Mouse (Mus musculus) liver, embryonic 16.5 days (tissue): ENCODE data around the gene Mrps27. TPM values are rescaled to one million over a fixed set of nuclear protein-coding genes. Genes with fewer than 3 reads are reported as not detected.

Experiments
- ATAC-seq: fragments of 200-750 bp; cut with Nextera tagmentation; 2 replicates; pipeline ENCODE4 v1.8.0; 2017; ENCODE audit warnings: low read depth, mild to moderate bottlenecking, moderate number of reproducible peaks, moderate library complexity
- H3K27ac ChIP-seq: fragments of 300-500 bp; sonication (generic); 2 replicates; pipeline ENCODE4 v1.5.1; 2014; ENCODE audit warnings: mild to moderate bottlenecking, low read length
- H3K27me3 ChIP-seq: fragments of 300-500 bp; sonication (generic); 2 replicates; pipeline ENCODE4 v1.6.1; 2014; ENCODE audit warnings: low read depth, low read length, mixed read lengths; ENCODE audit not compliant: control insufficient read depth, insufficient read depth
- H3K36me3 ChIP-seq: fragments of 300-500 bp; sonication (generic); 2 replicates; pipeline ENCODE4 v1.6.1; 2014; ENCODE audit warnings: mild to moderate bottlenecking; ENCODE audit not compliant: control insufficient read depth, insufficient read depth
- H3K4me1 ChIP-seq: fragments of 300-500 bp; sonication (generic); 2 replicates; pipeline ENCODE4 v1.6.1; 2014; ENCODE audit warnings: low read depth, low read length, mixed read lengths; ENCODE audit not compliant: control insufficient read depth
- H3K4me2 ChIP-seq: fragments of 300-500 bp; sonication (generic); 2 replicates; pipeline ENCODE4 v1.6.1; 2014; ENCODE audit warnings: low read depth, low read length, mixed read lengths
- H3K4me3 ChIP-seq: fragments of 300-500 bp; sonication (generic); 2 replicates; pipeline ENCODE4 v1.5.1; 2014; ENCODE audit warnings: low read depth, mild to moderate bottlenecking, low read length
- H3K9ac ChIP-seq: fragments of 300-500 bp; sonication (generic); 2 replicates; pipeline ENCODE4 v1.6.1; 2014; ENCODE audit warnings: low read depth, low read length
- H3K9me3 ChIP-seq: fragments of 300-500 bp; sonication (generic); replicated peaks from 2 replicates; pipeline ENCODE4 v1.6.1; 2016; ENCODE audit warnings: low read length; ENCODE audit not compliant: control insufficient read depth
- WGBS: fragments of 180-500 bp; shearing (Covaris S2); extraction: QIAGEN DNeasy Blood & Tissue Kit; methylation state at CpG from one replicate; pipeline ENCODE4 v1.1.7; 2014; ENCODE audit not compliant: insufficient replicate concordance; 5-methylcytosine and 5-hydroxymethylcytosine counted together
- polyA plus RNA-seq: library from polyadenylated mRNA; unstranded; fragments of >200 nt; fragmentation: Nextera tagmentation; extraction: Ambion mirVana; gene quantifications from 2 replicates; pipeline ENCODE4 v1.2.1, GENCODE M21; 2015

Mrps27 gene
- polyA plus RNA-seq, 1 experiment from 2014 or later, result 23.7 TPM

- no peak for ATAC-seq
- WGBS, result 34% methylated on average over 6 of the region's 6 CpGs
- Histone ChIP-seq H3K4me2 (no peak overlapping the region), H3K9me3 (no peaks in the 10 kb centered on the region), H3K27me3 (no peaks in the 10 kb centered on the region), H3K36me3 (no peaks in the 10 kb centered on the region; the same call in 1 of the 2 replicates), H3K9ac (no peak overlapping the region), H3K27ac (no peak overlapping the region), H3K4me1 (no peaks in the 10 kb centered on the region), H3K4me3 (no peak overlapping the region)
These were observed 31.0 kb downstream of the Mrps27 start for GRCm38 (mm10) chr13:99375550-99375949.

- 66% methylated on average over 6 of the region's 6 CpGs for WGBS
- Histone ChIP-seq H3K36me3 (no peaks in the 10 kb centered on the region; the same call in 1 of the 2 replicates), H3K9me3 (no peaks in the 10 kb centered on the region), H3K9ac (no peak overlapping the region), H3K27ac (no peak overlapping the region), H3K4me2 (no peak overlapping the region), H3K27me3 (no peaks in the 10 kb centered on the region), H3K4me1 (no peaks in the 10 kb centered on the region), H3K4me3 (no peak overlapping the region)
- ATAC-seq, result no peak
These were observed 32.5 kb downstream of the Mrps27 start for GRCm38 (mm10) chr13:99377055-99377454.

- no peak overlapping the region for H3K27ac ChIP-seq
- ATAC-seq, result no peak
- WGBS, result 81% methylated on average over 1 of the region's 1 CpGs
These were observed 33.6 kb downstream of the Mrps27 start for GRCm38 (mm10) chr13:99378223-99378622.

GRCm38 (mm10) chr13:99382373-99382772 is 37.8 kb downstream of the Mrps27 start:
- ATAC-seq, result no peak
- H3K27me3 ChIP-seq, result no peaks in the 10 kb centered on the region
- no peak overlapping the region for H3K4me3 ChIP-seq
- WGBS, result 41% methylated on average over 6 of the region's 6 CpGs
- no peaks in the 10 kb centered on the region for H3K4me1 ChIP-seq
- no peaks in the 10 kb centered on the region for H3K9me3 ChIP-seq
- no peaks in the 10 kb centered on the region; the same call in 1 of the 2 replicates for H3K36me3 ChIP-seq
- no peak overlapping the region for H3K27ac ChIP-seq
- H3K9ac ChIP-seq, result no peak overlapping the region
- H3K4me2 ChIP-seq, result no peak overlapping the region

More at GRCm38 (mm10) chr13:99378223-99378622, 33.6 kb downstream of the Mrps27 start:
- Histone ChIP-seq H3K4me3 (no peak overlapping the region), H3K27me3 (no peaks in the 10 kb centered on the region), H3K9me3 (no peaks in the 10 kb centered on the region), H3K9ac (no peak overlapping the region), H3K36me3 (no peaks in the 10 kb centered on the region; the same call in 1 of the 2 replicates), H3K4me1 (no peaks in the 10 kb centered on the region), H3K4me2 (no peak overlapping the region)

- ATAC-seq, result no peak
- H3K9me3 ChIP-seq, result no peaks in the 10 kb centered on the region
These were observed 40.1 kb downstream of the Mrps27 start for GRCm38 (mm10) chr13:99384555-99385203.

GRCm38 (mm10) chr13:99385911-99386310 is 41.3 kb downstream of the Mrps27 start:
- ATAC-seq, result no peak
- 88% methylated on average over 4 of the region's 6 CpGs for WGBS

More at GRCm38 (mm10) chr13:99384555-99385203, 40.1 kb downstream of the Mrps27 start:
- H3K9ac ChIP-seq, result no peak overlapping the region
- WGBS, result 72% methylated on average over 7 of the region's 7 CpGs
- no peak overlapping the region for H3K4me3 ChIP-seq
- H3K4me2 ChIP-seq, result no peak overlapping the region
- H3K36me3 ChIP-seq, result no peaks in the 10 kb centered on the region
- no peaks in the 10 kb centered on the region for H3K4me1 ChIP-seq
- H3K27ac ChIP-seq, result no peak overlapping the region
- H3K27me3 ChIP-seq, result no peaks in the 10 kb centered on the region

GRCm38 (mm10) chr13:99386341-99386740 is 41.8 kb downstream of the Mrps27 start:
- no peaks in the 10 kb centered on the region for H3K9me3 ChIP-seq
- H3K4me2 ChIP-seq, result no peak overlapping the region
- no peak overlapping the region for H3K4me3 ChIP-seq
- no peaks in the 10 kb centered on the region for H3K27me3 ChIP-seq
- ATAC-seq, result no peak
- no peaks in the 10 kb centered on the region for H3K4me1 ChIP-seq
- no peak overlapping the region for H3K9ac ChIP-seq
- H3K36me3 ChIP-seq, result no peaks in the 10 kb centered on the region
- no peak overlapping the region for H3K27ac ChIP-seq
- WGBS, result 80% methylated on average over 7 of the region's 7 CpGs

More at GRCm38 (mm10) chr13:99385911-99386310, 41.3 kb downstream of the Mrps27 start:
- Histone ChIP-seq H3K9ac (no peak overlapping the region), H3K27me3 (no peaks in the 10 kb centered on the region), H3K4me3 (no peak overlapping the region), H3K4me1 (no peaks in the 10 kb centered on the region), H3K36me3 (no peaks in the 10 kb centered on the region), H3K27ac (no peak overlapping the region), H3K4me2 (no peak overlapping the region), H3K9me3 (no peaks in the 10 kb centered on the region)

- no peaks in the 10 kb centered on the region for H3K27me3 ChIP-seq
- H3K4me3 ChIP-seq, result no peak overlapping the region
- H3K9me3 ChIP-seq, result no peaks in the 10 kb centered on the region
- H3K4me2 ChIP-seq, result no peak overlapping the region
- H3K36me3 ChIP-seq, result no peaks in the 10 kb centered on the region
- ATAC-seq, result no peak
- H3K27ac ChIP-seq, result no peak overlapping the region
- H3K4me1 ChIP-seq, result no peaks in the 10 kb centered on the region
- 67% methylated on average over 7 of the region's 7 CpGs for WGBS
- H3K9ac ChIP-seq, result no peak overlapping the region
These were observed 43.6 kb downstream of the Mrps27 start for GRCm38 (mm10) chr13:99387901-99388811.

- H3K9ac ChIP-seq, result no peak overlapping the region
- H3K4me3 ChIP-seq, result no peak overlapping the region
- H3K4me1 ChIP-seq, result no peaks in the 10 kb centered on the region
- no peak for ATAC-seq
- no peak overlapping the region for H3K4me2 ChIP-seq
- WGBS, result 84% methylated on average over 3 of the region's 3 CpGs
- H3K27ac ChIP-seq, result no peak overlapping the region
- H3K27me3 ChIP-seq, result no peaks in the 10 kb centered on the region
- no peaks in the 10 kb centered on the region for H3K36me3 ChIP-seq
- H3K9me3 ChIP-seq, result no peaks in the 10 kb centered on the region
These were observed 46.8 kb downstream of the Mrps27 start for GRCm38 (mm10) chr13:99391417-99391816.
